Mouse (Mus musculus) MEL (cell line): Measurements from ENCODE around the gene Oxsm. TPM values are rescaled to one million over a fixed set of nuclear protein-coding genes. Genes with fewer than 3 reads are reported as not detected.

Source experiments
- DNase-seq: peaks from one replicate; pipeline ENCODE4 v3.0.0; 2011; ENCODE audit warnings: low read depth, low spot score
- H3K27ac ChIP-seq: 2 replicates; pipeline ENCODE4 v1.5.1; 2012; ENCODE audit warnings: low read depth, mild to moderate bottlenecking, control low read depth, low read length, moderate library complexity; ENCODE audit not compliant: control insufficient read depth
- H3K27me3 ChIP-seq, 2 experiments: fragments of 150-350 bp in 1 of 2; sonication (generic) in 1 of 2; 2 replicates each; pipeline ENCODE4 v1.6.1; 2012; ENCODE audit warnings: low read length in 2 of 2, mild to moderate bottlenecking in 2 of 2, improper control_type of control experiment in 1 of 2, moderate library complexity in 1 of 2; ENCODE audit not compliant: insufficient read depth in 2 of 2, control insufficient read depth in 1 of 2
- H3K36me3 ChIP-seq, 2 experiments: 2 replicates each; pipeline ENCODE4 v1.6.1; 2012 to 2014; ENCODE audit warnings: low read length in 2 of 2, improper control_type of control experiment in 1 of 2, inconsistent platforms in 1 of 2, mild to moderate bottlenecking in 1 of 2; ENCODE audit not compliant: insufficient read depth in 2 of 2, control insufficient read depth in 1 of 2
- H3K4me1 ChIP-seq, 2 experiments: fragments of 150-350 bp in 1 of 2; sonication (generic) in 1 of 2; 2 replicates each; pipeline ENCODE4 v1.6.1; 2012; ENCODE audit warnings: low read length in 2 of 2, improper control_type of control experiment in 1 of 2, mild to moderate bottlenecking in 1 of 2; ENCODE audit not compliant: insufficient read depth in 2 of 2, control insufficient read depth in 1 of 2
- H3K4me3 ChIP-seq, 2 experiments: fragments of 150-350 bp in 1 of 2; sonication (generic) in 1 of 2; 2 replicates each; pipeline ENCODE4 v1.5.1; 2012; ENCODE audit warnings: low read depth in 2 of 2, low read length in 2 of 2, mild to moderate bottlenecking in 2 of 2, moderate library complexity in 2 of 2, control low read depth in 1 of 2, improper control_type of control experiment in 1 of 2; ENCODE audit not compliant: control insufficient read depth in 1 of 2, insufficient read depth in 1 of 2
- H3K79me2 ChIP-seq: 2 replicates; pipeline ENCODE4 v1.6.1; 2012; ENCODE audit warnings: mild to moderate bottlenecking, low read length, moderate library complexity; ENCODE audit not compliant: control insufficient read depth, poor library complexity, insufficient read depth
- H3K9ac ChIP-seq: 2 replicates; pipeline ENCODE4 v1.6.1; 2012; ENCODE audit warnings: low read depth, mild to moderate bottlenecking, control low read depth, low read length, moderate library complexity; ENCODE audit not compliant: control insufficient read depth, poor library complexity, severe bottlenecking
- H3K9me3 ChIP-seq: fragments of 150-350 bp; sonication (generic); replicated peaks from 2 replicates; pipeline ENCODE4 v1.6.1; 2012; ENCODE audit warnings: mild to moderate bottlenecking, low read length, improper control_type of control experiment, moderate library complexity; ENCODE audit not compliant: insufficient read depth
- BHLHE40 ChIP-seq: IDR thresholded peaks from 2 replicates; pipeline ENCODE4 v1.6.1; 2012; ENCODE audit warnings: low read depth, mild to moderate bottlenecking, inconsistent platforms, low read length, improper control_type of control experiment, borderline replicate concordance
- CHD1 ChIP-seq: IDR thresholded peaks from 2 replicates; pipeline ENCODE4 v1.6.1; 2012; ENCODE audit warnings: low read depth, mild to moderate bottlenecking, inconsistent platforms, low read length, improper control_type of control experiment
- EP300 ChIP-seq, 2 experiments: IDR thresholded peaks; 2 replicates each; pipeline ENCODE4 v1.6.1; 2011; ENCODE audit warnings: improper control_type of control experiment in 2 of 2, low read length in 2 of 2, low read depth in 1 of 2, mild to moderate bottlenecking in 1 of 2
- HCFC1 ChIP-seq: IDR thresholded peaks from 2 replicates; pipeline ENCODE4 v1.6.1; 2012; ENCODE audit warnings: low read depth, mild to moderate bottlenecking, inconsistent platforms, low read length, improper control_type of control experiment, moderate library complexity
- KAT2A ChIP-seq: conservative IDR thresholded peaks from 2 replicates; pipeline ENCODE4 v1.6.1; 2012; ENCODE audit warnings: low read depth, low read length, improper control_type of control experiment, inconsistent platforms
- MAX ChIP-seq: IDR thresholded peaks from 2 replicates; pipeline ENCODE4 v1.6.1; 2011; ENCODE audit warnings: low read length, improper control_type of control experiment
- MAZ ChIP-seq: IDR thresholded peaks from 2 replicates; pipeline ENCODE4 v1.6.1; 2012; ENCODE audit warnings: low read depth, mild to moderate bottlenecking, inconsistent platforms, low read length, improper control_type of control experiment
- MEF2A ChIP-seq: IDR thresholded peaks from 2 replicates; pipeline ENCODE4 v1.6.1; 2014; ENCODE audit warnings: low read depth, mild to moderate bottlenecking, inconsistent platforms, low read length, improper control_type of control experiment; ENCODE audit not compliant: poor library complexity, insufficient replicate concordance, severe bottlenecking; ENCODE audit errors: extremely low read depth
- NELFE ChIP-seq: IDR thresholded peaks from 2 replicates; pipeline ENCODE4 v1.6.1; 2011; ENCODE audit warnings: low read depth, low read length, improper control_type of control experiment
- NRF1 ChIP-seq: IDR thresholded peaks from 2 replicates; pipeline ENCODE4 v1.6.1; 2014; ENCODE audit warnings: low read depth, mild to moderate bottlenecking, inconsistent platforms, low read length, improper control_type of control experiment, moderate library complexity; ENCODE audit not compliant: poor library complexity, insufficient read depth, severe bottlenecking
- POLR2A ChIP-seq, 2 experiments: IDR thresholded peaks; 2 replicates each; pipeline ENCODE4 v1.6.1; 2011 to 2012; ENCODE audit warnings: low read length in 2 of 2, mild to moderate bottlenecking in 2 of 2, control low read depth in 1 of 2, improper control_type of control experiment in 1 of 2, low read depth in 1 of 2, moderate library complexity in 1 of 2; ENCODE audit not compliant: control insufficient read depth in 1 of 2, insufficient read depth in 1 of 2, poor library complexity in 1 of 2
- POLR2AphosphoS5 ChIP-seq: IDR thresholded peaks from 2 replicates; pipeline ENCODE4 v1.6.1; 2012; ENCODE audit warnings: low read depth, borderline replicate concordance, mild to moderate bottlenecking, inconsistent platforms, low read length, moderate library complexity, mixed read lengths
- RCOR1 ChIP-seq: IDR thresholded peaks from 2 replicates; pipeline ENCODE4 v1.6.1; 2012; ENCODE audit warnings: low read depth, mild to moderate bottlenecking, inconsistent platforms, low read length, improper control_type of control experiment
- SIN3A ChIP-seq: IDR thresholded peaks from 2 replicates; pipeline ENCODE4 v1.6.1; 2012; ENCODE audit warnings: low read length, improper control_type of control experiment, inconsistent platforms
- TAL1 ChIP-seq: IDR thresholded peaks from 2 replicates; pipeline ENCODE4 v1.6.1; 2012; ENCODE audit warnings: mild to moderate bottlenecking, inconsistent platforms, low read length, moderate library complexity, mixed read lengths
- TCF12 ChIP-seq: IDR thresholded peaks from 2 replicates; pipeline ENCODE4 v1.6.1; 2014; ENCODE audit warnings: low read depth, mild to moderate bottlenecking, inconsistent platforms, low read length, improper control_type of control experiment, moderate library complexity
- ZKSCAN1 ChIP-seq: IDR thresholded peaks from 2 replicates; pipeline ENCODE4 v1.6.1; 2012; ENCODE audit warnings: low read depth, mild to moderate bottlenecking, inconsistent platforms, low read length, improper control_type of control experiment, moderate library complexity
- ZNF384 ChIP-seq: IDR thresholded peaks from 2 replicates; pipeline ENCODE4 v1.6.1; 2012; ENCODE audit warnings: low read depth, mild to moderate bottlenecking, inconsistent platforms, low read length, improper control_type of control experiment
- polyA plus RNA-seq, 2 experiments: library from polyadenylated mRNA; stranded (reverse) in 1 of 2; unstranded in 1 of 2; fragments of >175 nt in 1 of 2; fragments of >200 nt in 1 of 2; gene quantifications; 2 replicates each; pipeline versions ENCODE4 v1.2.1 to v1.2.4; 2012; ENCODE audit warnings: low replicate concordance in 2 of 2, low read depth in 1 of 2; ENCODE audit not compliant: insufficient read length in 2 of 2, insufficient read depth in 1 of 2, missing spikeins in 1 of 2
- total RNA-seq: library from RNA; depleted of rRNA; stranded (reverse); fragments of 300-350 nt; gene quantifications from 2 replicates; pipeline ENCODE4 v1.2.3, GENCODE M21; 2012

Oxsm gene
- total and polyA plus RNA-seq, 3 experiments: 5.4 to 8.9 TPM; not detected in 1

DNA sequence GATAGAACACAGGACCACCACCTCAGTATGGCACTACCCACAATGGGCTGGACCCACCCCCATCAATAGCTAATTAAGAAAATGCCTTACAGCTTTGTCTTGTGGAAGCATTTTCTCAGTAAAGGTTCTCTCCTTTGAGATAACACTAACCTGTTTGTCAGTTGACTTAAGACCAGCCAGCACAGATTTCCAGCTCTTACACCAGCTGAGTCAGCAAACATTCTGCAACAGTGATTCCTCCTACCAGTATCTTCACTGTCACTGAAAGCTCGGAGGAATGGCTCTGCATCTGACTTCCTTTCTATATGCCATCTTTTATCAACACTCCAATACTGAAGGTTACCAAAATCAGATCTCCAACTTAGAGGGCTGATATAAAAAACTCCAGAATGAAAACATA lies 54.1 kb downstream of the Oxsm start:
- no peak for DNase-seq

DNA sequence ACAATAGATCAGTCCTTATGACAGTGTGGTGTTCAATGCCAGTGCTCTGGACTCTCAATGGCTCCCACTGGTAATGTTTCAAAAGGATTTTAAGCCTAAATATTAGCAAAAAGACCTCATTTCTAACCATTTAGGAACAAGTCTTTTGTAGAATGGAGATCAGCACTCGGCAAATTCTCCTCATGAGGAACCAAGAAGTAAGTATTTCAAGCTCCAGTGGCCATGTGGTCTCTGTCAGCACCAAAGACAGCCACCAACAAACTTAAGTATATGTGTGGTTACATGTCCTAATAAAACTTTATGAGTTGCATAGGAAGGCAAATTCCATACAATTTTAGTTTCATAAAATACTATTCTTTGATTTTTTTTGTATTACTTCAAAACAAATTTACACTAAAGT lies 55.5 kb downstream of the Oxsm start:
- Histone ChIP-seq H3K27ac (no peak overlapping the region), H3K9ac (no peak overlapping the region)

More for the DNA sequence above, 54.1 kb downstream of the Oxsm start:
- Histone ChIP-seq H3K4me3 (no peak overlapping the region), H3K4me1 (no peaks in the 10 kb centered on the region), H3K27ac (no peak overlapping the region), H3K36me3 (no peaks in the 10 kb centered on the region), H3K27me3 (no peaks in the 10 kb centered on the region), H3K9ac (no peak overlapping the region), H3K9me3 (no peaks in the 10 kb centered on the region), H3K79me2 (no peaks in the 10 kb centered on the region)
- TF ChIP-seq TCF12: no peak
- no peak for TF ChIP-seq ZKSCAN1
- TF ChIP-seq ZNF384: no peak
- TF ChIP-seq NRF1: no peak
- TF ChIP-seq RCOR1: no peak
- TF ChIP-seq CHD1: no peak
- no peak for TF ChIP-seq BHLHE40
- no peak for TF ChIP-seq EP300 (IDR thresholded peaks at IDR 0.05; ENCODE audit: low read depth in 1 of 2, low read length in 2 of 2)
- TF ChIP-seq MAX: no peak
- no peak for TF ChIP-seq POLR2AphosphoS5
- TF ChIP-seq SIN3A: no peak

DNA sequence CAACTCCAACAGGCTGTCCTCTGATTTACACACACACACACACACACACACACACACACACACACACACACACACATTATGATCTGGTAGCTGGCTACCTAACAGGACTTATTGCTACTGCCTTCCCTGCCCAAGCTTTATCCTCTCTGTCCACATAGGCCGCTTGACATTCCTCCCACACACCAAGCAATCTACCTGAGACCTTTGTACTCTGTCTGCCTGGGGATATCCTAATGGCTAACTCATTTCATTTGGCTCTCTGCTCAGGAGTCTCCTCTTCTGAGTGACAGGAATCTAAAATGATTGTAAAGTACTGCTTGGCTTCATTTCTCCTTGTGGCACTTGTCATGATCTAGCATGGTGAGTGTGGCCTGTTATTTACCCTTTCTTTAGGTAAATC lies 60.5 kb downstream of the Oxsm start:
- H3K27me3 ChIP-seq: no peaks in the 10 kb centered on the region
- no peak for TF ChIP-seq MAX
- TF ChIP-seq MEF2A: no peak
- no peak for TF ChIP-seq HCFC1
- no peak for TF ChIP-seq POLR2A (IDR thresholded peaks at IDR 0.05; ENCODE audit: control insufficient read depth in 1 of 2, insufficient read depth in 1 of 2, low read depth in 1 of 2, low read length in 2 of 2, poor library complexity in 1 of 2)
- TF ChIP-seq MAZ: no peak
- no peak for TF ChIP-seq ZKSCAN1
- no peak for TF ChIP-seq TAL1
- TF ChIP-seq NRF1: no peak
- no peak for TF ChIP-seq KAT2A
- no peak for TF ChIP-seq NELFE
- TF ChIP-seq, all 39 proteins: peak for 0
- no peaks in the 10 kb centered on the region for H3K79me2 ChIP-seq
- no peak overlapping the region for H3K27ac ChIP-seq
- DNase-seq: no peak
- no peaks in the 10 kb centered on the region for H3K4me1 ChIP-seq
- H3K36me3 ChIP-seq: no peaks in the 10 kb centered on the region
- no peak overlapping the region for H3K9ac ChIP-seq
- H3K9me3 ChIP-seq: no peaks in the 10 kb centered on the region
- H3K4me3 ChIP-seq: no peak overlapping the region

More for the DNA sequence above, 55.5 kb downstream of the Oxsm start:
- H3K79me2 ChIP-seq: no peaks in the 10 kb centered on the region
- H3K4me1 ChIP-seq: no peaks in the 10 kb centered on the region
- H3K9me3 ChIP-seq: no peaks in the 10 kb centered on the region
- no peak for DNase-seq
- no peaks in the 10 kb centered on the region for H3K27me3 ChIP-seq
- no peak overlapping the region for H3K4me3 ChIP-seq
- TF ChIP-seq ZKSCAN1: no peak
- no peaks in the 10 kb centered on the region for H3K36me3 ChIP-seq
